Mouse (Mus musculus): Measurements from ENCODE around the gene Rac3. TPM values are rescaled to one million over a fixed set of nuclear protein-coding genes. Genes with fewer than 3 reads are reported as not detected.
A peak's percentile ranks its signal among the peaks of the same experiment; 100 is the strongest.

Gene Rac3
- total RNA-seq, 1 experiment, result 20.1 TPM

DNA sequence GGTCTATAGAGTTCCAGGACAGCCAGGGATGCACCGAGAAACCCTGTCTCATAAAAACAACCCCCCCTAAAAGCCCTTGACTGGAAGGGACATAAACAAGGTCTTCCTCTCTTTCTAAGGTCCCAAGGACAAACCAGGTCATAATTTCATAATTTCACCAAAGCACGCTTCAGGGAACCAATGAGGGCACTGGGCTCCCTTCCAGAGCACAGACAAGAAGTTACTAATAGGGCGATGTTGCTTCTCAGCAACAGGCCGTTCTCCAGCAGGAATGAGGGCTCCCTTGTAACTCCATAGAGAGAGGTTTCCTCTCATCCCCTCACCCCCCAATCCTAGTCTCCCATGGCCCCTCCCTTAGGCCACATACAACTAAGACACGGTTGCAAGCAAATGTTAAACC, 19.7 kb downstream of the Rac3 start:
- in situ Hi-C loops (cut with MboI; ENCODE audit: low sequenced_read_pairs in 2 of 2, unreplicated experiment in 2 of 2), result no loop called here
- Histone ChIP-seq H3K4me3 (ENCODE audit: insufficient read depth in 1 of 2, low read depth in 1 of 2, low read length in 2 of 2, poor library complexity in 1 of 2, severe bottlenecking in 1 of 2) (no peak overlapping the region), H3K9ac (ENCODE audit: insufficient read depth, low read depth, low read length, poor library complexity, severe bottlenecking) (no peak overlapping the region), H3K9me3 (ENCODE audit: control insufficient read depth, insufficient read depth, low read depth, low read length) (no peaks in the 10 kb centered on the region), H3K27ac (ENCODE audit: insufficient read depth, low read depth, low read length, poor library complexity, severe bottlenecking) (no peak overlapping the region), H3K36me3 (ENCODE audit: control insufficient read depth, insufficient read depth, low read length, poor library complexity, severe bottlenecking) (no peaks in the 10 kb centered on the region), H3K4me1 (ENCODE audit: control insufficient read depth in 2 of 2, insufficient read depth in 2 of 2, low read length in 2 of 2, poor library complexity in 1 of 2) (peaks cover 0 to 3% of the 10 kb centered on the region in 2 experiments; a peak in 1 of 4 replicates)
- DNase-seq (ENCODE audit: low read depth, low spot score), result no peak
- TF ChIP-seq HCFC1 (IDR thresholded peaks at IDR 0.05; ENCODE audit: borderline replicate concordance, insufficient read depth, low read length), result no peak
- no peak for TF ChIP-seq CHD2 (IDR thresholded peaks at IDR 0.05; ENCODE audit: low read depth, low read length)
- no peak for TF ChIP-seq ZNF384 (IDR thresholded peaks at IDR 0.05; ENCODE audit: low read depth, low read length)
- no peak for TF ChIP-seq ZC3H11A (IDR thresholded peaks at IDR 0.05; ENCODE audit: borderline replicate concordance, low read depth, low read length)
- TF ChIP-seq MAFK (IDR thresholded peaks at IDR 0.05; ENCODE audit: insufficient read depth, low read depth, low read length), result no peak

DNA sequence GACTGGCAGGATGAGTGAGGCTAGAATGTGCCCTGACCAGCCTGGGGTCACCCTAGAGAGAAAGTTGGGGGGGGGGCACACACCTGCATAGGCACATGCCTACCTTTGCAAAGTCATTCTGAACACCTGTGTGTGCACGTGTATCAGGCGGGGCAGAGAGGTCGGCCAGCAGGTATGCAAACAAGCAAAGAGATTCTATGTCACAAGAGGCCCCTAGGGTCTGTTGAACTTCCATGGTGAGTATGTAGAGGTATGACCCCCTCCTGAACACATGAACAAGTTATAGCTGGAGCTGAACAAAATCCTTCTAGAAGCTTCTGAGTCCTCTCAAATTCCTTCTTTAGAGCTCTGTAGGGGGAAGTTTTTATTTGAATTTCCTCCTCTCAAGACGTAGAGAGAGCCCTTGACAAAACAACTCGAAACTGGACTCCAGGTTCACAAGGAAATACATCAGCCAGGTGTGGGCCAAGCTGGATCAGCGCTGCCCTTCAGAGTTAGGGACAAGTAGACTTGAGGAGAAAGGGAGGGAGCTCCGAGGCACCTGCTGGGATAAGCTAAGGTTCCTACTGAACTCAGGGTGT, 22.9 kb downstream of the Rac3 start:
- no peaks in the 10 kb centered on the region for H3K9me3 ChIP-seq (ENCODE audit: control insufficient read depth, insufficient read depth, low read depth, low read length)
- no peak overlapping the region for H3K27ac ChIP-seq (ENCODE audit: insufficient read depth, low read depth, low read length, poor library complexity, severe bottlenecking)
- no peak overlapping the region for H3K9ac ChIP-seq (ENCODE audit: insufficient read depth, low read depth, low read length, poor library complexity, severe bottlenecking)
- no peak for TF ChIP-seq MAFK (IDR thresholded peaks at IDR 0.05; ENCODE audit: insufficient read depth, low read depth, low read length)
- TF ChIP-seq CHD2 (IDR thresholded peaks at IDR 0.05; ENCODE audit: low read depth, low read length), result no peak
- TF ChIP-seq HCFC1 (IDR thresholded peaks at IDR 0.05; ENCODE audit: borderline replicate concordance, insufficient read depth, low read length), result no peak
- TF ChIP-seq ZNF384 (IDR thresholded peaks at IDR 0.05; ENCODE audit: low read depth, low read length), result no peak
- no peak for TF ChIP-seq ZC3H11A (IDR thresholded peaks at IDR 0.05; ENCODE audit: borderline replicate concordance, low read depth, low read length)
- no peaks in the 10 kb centered on the region for H3K36me3 ChIP-seq (ENCODE audit: control insufficient read depth, insufficient read depth, low read length, poor library complexity, severe bottlenecking)
- no peaks in the 10 kb centered on the region for H3K4me1 ChIP-seq (ENCODE audit: control insufficient read depth in 2 of 2, insufficient read depth in 2 of 2, low read length in 2 of 2, poor library complexity in 1 of 2)
- in situ Hi-C loops (cut with MboI; ENCODE audit: low sequenced_read_pairs in 2 of 2, unreplicated experiment in 2 of 2), result no loop called here
- DNase-seq (ENCODE audit: low read depth, low spot score), result no peak
- H3K4me3 ChIP-seq (ENCODE audit: insufficient read depth in 1 of 2, low read depth in 1 of 2, low read length in 2 of 2, poor library complexity in 1 of 2, severe bottlenecking in 1 of 2), result no peak overlapping the region

DNA sequence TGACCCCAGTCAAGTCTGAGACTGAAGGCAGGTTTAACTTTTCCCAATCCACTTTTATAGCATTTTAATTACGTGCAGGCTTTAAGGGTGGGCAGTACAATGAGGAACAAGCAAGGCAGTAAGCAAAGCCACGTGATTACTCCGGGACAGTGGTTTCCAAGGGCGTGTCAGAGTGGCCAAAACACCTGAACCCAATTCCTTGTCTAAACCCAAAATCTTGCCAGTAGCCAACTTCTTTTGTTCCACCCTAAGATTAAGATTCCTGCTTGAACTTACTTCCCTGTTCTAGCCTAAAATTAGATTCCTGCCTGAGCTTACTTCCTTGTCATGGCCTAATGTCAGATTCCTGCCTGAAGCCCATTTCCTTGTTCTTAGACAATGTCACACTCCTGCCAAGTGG, 26.7 kb downstream of the Rac3 start:
- Histone ChIP-seq H3K4me1 (ENCODE audit: control insufficient read depth in 2 of 2, insufficient read depth in 2 of 2, low read length in 2 of 2, poor library complexity in 1 of 2) (no peaks in the 10 kb centered on the region), H3K36me3 (ENCODE audit: control insufficient read depth, insufficient read depth, low read length, poor library complexity, severe bottlenecking) (no peaks in the 10 kb centered on the region), H3K27ac (ENCODE audit: insufficient read depth, low read depth, low read length, poor library complexity, severe bottlenecking) (no peak overlapping the region), H3K4me3 (ENCODE audit: insufficient read depth in 1 of 2, low read depth in 1 of 2, low read length in 2 of 2, poor library complexity in 1 of 2, severe bottlenecking in 1 of 2) (no peak overlapping the region), H3K9me3 (ENCODE audit: control insufficient read depth, insufficient read depth, low read depth, low read length) (no peaks in the 10 kb centered on the region), H3K9ac (ENCODE audit: insufficient read depth, low read depth, low read length, poor library complexity, severe bottlenecking) (no peak overlapping the region)
- TF ChIP-seq CHD2 (IDR thresholded peaks at IDR 0.05; ENCODE audit: low read depth, low read length), result no peak
- TF ChIP-seq HCFC1 (IDR thresholded peaks at IDR 0.05; ENCODE audit: borderline replicate concordance, insufficient read depth, low read length), result no peak
- TF ChIP-seq ZNF384 (IDR thresholded peaks at IDR 0.05; ENCODE audit: low read depth, low read length), result no peak
- no peak for TF ChIP-seq MAFK (IDR thresholded peaks at IDR 0.05; ENCODE audit: insufficient read depth, low read depth, low read length)
- TF ChIP-seq ZC3H11A (IDR thresholded peaks at IDR 0.05; ENCODE audit: borderline replicate concordance, low read depth, low read length), result no peak
- DNase-seq (ENCODE audit: low read depth, low spot score), result no peak
- in situ Hi-C loops (cut with MboI; ENCODE audit: low sequenced_read_pairs in 2 of 2, unreplicated experiment in 2 of 2), result no loop called here

DNA sequence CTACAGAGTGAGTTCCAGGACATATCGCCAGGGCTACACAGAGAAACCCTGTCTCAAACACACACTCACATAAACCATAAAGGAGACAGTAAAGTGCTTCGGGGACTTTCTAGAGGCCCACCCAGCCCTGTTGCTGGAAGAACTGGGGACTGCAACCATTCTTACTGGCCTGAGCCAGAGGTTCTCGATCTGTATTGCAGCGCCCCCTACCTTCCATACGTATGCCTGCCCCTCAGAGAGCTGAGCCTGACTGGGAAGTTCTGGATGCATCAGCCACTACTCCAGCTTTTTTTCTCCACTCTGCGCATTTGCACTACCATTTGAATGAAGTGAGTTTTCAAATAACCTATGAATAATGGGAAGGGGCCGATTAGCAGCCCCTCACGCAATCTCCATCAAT, 28.2 kb downstream of the Rac3 start:
- in situ Hi-C loops (cut with MboI; ENCODE audit: low sequenced_read_pairs in 2 of 2, unreplicated experiment in 2 of 2), result no loop called here
- TF ChIP-seq CHD2 (IDR thresholded peaks at IDR 0.05; ENCODE audit: low read depth, low read length) (no peak), ZC3H11A (IDR thresholded peaks at IDR 0.05; ENCODE audit: borderline replicate concordance, low read depth, low read length) (no peak; the same call in 1 of the 2 replicates), ZNF384 (IDR thresholded peaks at IDR 0.05; ENCODE audit: low read depth, low read length) (no peak), MAFK (IDR thresholded peaks at IDR 0.05; ENCODE audit: insufficient read depth, low read depth, low read length) (no peak), HCFC1 (IDR thresholded peaks at IDR 0.05; ENCODE audit: borderline replicate concordance, insufficient read depth, low read length) (no peak)
- H3K9me3 ChIP-seq (ENCODE audit: control insufficient read depth, insufficient read depth, low read depth, low read length), result no peaks in the 10 kb centered on the region
- no peak overlapping the region for H3K9ac ChIP-seq (ENCODE audit: insufficient read depth, low read depth, low read length, poor library complexity, severe bottlenecking)
- H3K36me3 ChIP-seq (ENCODE audit: control insufficient read depth, insufficient read depth, low read length, poor library complexity, severe bottlenecking), result no peaks in the 10 kb centered on the region
- peak; percentile 57 for DNase-seq (ENCODE audit: low read depth, low spot score)
- H3K4me1 ChIP-seq (ENCODE audit: control insufficient read depth in 2 of 2, insufficient read depth in 2 of 2, low read length in 2 of 2, poor library complexity in 1 of 2), result no peaks in the 10 kb centered on the region
- no peak overlapping the region for H3K27ac ChIP-seq (ENCODE audit: insufficient read depth, low read depth, low read length, poor library complexity, severe bottlenecking)
- H3K4me3 ChIP-seq (ENCODE audit: insufficient read depth in 1 of 2, low read depth in 1 of 2, low read length in 2 of 2, poor library complexity in 1 of 2, severe bottlenecking in 1 of 2), result no peak overlapping the region

All from ES-E14 (cell line).